Mouse (Mus musculus): ENCODE results near the gene Btn2a2.

DNA sequence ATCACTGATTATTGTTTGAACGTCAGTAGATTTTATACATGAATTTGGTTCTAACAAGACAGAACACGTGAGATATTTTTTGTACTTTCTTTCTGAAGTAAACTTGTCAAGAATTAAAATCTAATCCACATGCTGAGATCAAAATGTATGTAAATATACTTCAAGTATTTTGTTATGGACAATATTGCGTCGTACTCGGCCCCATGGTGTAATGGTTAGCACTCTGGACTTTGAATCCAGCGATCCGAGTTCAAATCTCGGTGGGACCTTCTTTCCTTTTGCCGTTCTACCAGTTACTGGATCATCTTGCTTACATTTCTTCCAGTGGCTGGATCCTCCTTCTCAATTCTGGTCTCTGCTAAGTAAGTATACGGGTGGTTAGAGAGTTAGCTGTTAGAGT, 30.8 kb upstream of the Btn2a2 start:
- TF ChIP-seq EP300 (IDR thresholded peaks at IDR 0.05; ENCODE audit: low read depth): peak; percentile 26; the same call in 1 of the 2 replicates
- no peak for TF ChIP-seq CTCF (IDR thresholded peaks at IDR 0.05; ENCODE audit: low read depth)

Data from liver, embryonic 14.5 days (tissue).